Mouse (Mus musculus) kidney, adult 8-10 months (tissue): ENCODE data around the gene Stk11.

ENCODE experiments used
- DNase-seq, 2 experiments: peaks; one replicate each; pipeline ENCODE4 v3.0.0; 2022

Gene Stk11

GRCm38 (mm10) chr10:80131316-80131951, 15.8 kb downstream of the Stk11 start:
- no peak for DNase-seq

GRCm38 (mm10) chr10:80131952-80132350, 16.3 kb downstream of the Stk11 start:
- no peak for DNase-seq

- peak in 1 of 2 experiments; percentile 47 for DNase-seq
These were observed 17.7 kb downstream of the Stk11 start for GRCm38 (mm10) chr10:80133226-80133849.

DNA sequence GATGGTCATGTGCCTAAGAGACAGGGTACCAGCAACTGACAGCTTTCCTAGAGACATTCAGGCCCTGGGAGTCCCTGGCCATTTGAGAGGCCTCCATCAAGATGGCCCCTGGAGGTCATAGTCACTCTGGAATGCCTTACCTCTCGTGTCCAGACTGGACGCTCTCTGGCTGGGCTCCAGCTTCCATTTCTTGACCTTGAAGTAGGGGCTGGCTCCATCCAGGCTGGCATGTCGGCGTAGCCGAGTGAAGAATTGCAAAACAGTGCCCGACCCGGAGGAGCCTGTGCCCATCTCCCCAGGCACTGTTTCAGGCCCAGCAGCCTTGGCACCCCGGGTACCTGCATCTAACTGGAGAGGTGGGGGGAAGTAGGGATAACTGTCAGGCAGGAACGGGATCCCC, 18.8 kb downstream of the Stk11 start:
- DNase-seq = peak in 1 of 2 experiments; percentile 47

DNA sequence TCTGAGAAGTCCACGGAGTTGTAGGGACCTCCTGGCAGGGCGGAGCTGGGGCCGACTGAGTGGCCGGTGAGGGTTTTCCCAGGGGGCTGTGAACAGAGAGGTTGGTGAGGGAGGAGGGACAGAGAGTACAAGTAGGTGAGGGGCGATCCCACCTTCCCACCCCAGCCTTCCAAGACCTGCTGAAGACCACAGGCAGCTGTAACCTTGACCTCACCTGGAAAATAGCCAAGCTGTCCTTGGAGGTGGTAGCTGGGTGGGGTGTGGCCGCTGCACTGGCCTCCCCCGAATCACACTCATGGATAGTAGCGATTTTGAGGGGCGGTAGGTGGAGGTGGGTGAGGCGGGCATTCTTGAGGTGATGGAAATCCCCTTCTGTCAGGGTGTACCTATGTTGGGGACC, 19.6 kb downstream of the Stk11 start:
- no peak for DNase-seq

DNA sequence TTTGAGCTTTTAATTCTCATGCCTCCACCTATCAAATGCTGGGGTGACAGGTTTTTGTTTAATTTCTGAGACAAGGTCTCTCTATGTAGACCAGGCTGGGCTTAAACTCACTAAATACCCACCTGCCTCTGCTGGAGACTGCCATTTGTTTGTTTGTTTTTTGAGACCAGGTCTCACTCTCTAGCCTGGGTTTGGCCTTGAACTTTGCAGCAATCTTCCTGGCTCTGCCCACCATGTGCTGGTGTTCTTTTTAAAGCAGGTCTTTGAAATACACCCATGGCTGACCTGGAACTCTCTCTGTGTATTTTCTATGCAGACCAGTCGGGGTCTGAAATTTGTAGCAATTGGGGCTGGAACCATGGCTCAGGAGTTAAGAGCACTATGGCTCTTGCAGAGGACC, 20.0 kb downstream of the Stk11 start:
- no peak for DNase-seq

DNA sequence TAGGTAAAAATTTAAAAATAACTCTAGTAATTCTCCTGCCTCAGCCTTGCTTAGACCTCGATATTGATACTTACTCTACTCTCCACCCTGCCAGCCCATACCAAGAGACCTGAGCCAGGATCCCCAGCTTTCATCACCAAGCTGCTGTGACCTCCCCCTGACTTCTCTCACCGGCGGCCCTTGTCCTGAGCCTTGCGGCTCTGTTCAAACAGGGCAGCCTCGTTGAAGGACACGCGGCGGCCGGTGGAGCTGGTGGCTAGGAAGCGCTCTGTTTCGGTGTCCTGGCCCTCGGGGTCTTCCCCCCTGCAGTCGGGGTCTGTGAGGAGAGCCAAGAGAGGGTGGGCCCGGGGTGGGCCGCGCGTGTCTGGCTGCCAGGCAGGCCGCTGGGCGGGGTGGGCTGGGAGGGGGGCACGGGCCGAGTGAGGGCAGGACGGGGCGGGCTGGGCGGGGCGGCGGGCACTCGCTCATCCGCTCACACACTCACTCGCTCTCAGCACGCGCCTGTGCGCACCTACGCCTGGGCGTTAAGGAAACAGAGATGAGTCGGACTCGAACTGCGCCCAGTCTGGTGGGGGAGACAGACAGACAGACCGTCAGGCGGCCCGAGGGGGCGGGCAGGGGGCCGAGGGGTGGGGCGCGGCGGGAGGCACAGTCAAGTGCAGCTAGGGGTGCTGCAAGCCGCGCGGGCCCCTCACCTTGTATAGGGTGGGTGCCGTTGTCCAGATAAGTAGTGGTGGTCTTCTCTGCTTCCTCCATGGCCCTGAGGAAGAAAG, 20.8 kb downstream of the Stk11 start:
- DNase-seq = no peak

DNA sequence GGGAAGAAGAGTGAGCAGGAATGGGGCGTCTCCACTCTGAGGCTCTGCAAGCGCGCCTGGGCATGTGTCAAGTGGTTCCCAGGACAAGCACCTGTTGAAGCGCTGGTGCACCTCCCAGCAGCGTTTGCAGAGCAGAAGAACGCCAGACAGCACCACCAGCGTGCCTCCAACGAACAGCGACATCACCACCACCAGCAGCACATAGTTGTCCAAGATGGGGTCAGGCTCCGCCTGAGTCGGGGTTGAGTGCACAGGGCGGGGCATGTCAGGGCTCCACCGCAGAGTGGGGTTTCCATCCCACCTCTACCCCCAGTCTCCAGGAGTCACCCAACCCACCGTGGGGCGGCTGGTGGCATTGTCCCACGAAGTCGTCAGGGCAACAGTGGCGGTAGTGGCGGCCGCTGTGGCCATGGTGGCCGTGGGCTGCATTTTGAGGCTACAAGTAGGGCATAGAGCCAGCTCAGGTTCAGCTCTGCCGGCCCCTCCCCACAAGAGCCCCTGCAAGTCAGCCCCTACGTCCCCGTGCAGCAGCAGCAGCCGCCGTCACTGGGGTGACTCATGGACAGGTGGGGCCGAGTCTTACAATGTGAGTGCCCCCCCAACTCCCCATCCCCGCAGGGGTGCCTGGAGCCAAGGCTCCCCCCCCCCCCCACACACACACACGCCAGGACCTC, 21.5 kb downstream of the Stk11 start:
- DNase-seq = no peak

- no peak for DNase-seq
These were observed 22.3 kb downstream of the Stk11 start for GRCm38 (mm10) chr10:80137626-80138552.

DNA sequence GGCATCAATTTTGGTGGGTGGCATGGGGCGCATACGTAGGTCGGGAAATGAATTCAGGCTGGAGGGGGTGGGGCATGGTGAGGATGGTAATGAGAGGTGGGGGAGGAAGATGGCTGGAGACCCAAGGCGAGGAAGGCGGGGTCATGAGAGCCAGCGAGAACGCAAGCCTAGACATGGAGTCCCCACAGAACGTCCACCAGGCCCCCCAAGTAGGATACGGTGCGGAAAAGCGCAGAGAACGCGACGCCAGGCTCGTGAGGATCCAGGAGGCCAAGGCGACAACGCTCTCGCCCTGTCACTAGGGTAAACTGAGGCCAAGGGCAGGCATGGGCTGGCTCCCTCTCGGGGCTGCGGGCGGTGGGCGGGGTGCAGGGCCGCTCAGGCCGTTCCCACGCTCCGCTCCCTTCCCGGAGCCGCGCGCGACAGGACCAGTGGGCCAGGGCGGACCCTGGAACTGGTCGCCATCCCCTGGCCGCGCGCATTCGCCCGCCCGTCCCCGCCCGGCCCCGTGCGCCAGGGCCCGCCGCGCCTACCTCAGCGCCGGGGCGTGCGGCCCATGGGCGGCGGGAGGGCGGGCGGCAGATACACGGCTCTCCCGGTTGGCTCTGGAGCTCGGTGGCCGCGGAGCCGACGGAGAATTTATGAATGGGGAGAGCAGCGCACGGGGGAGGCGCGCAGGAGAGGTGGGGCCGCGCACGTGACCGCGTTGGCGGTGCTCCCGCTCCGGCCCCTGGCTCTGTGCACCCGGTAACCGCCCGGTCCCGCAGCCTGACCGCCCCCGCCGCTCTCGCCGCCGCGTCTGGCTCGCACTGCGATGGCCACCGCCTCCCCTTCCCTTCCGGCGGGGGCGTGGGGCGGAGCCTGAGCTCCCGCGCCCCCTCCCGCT, 23.2 kb downstream of the Stk11 start, which contains the start of gene Atp5d:
Gene Atp5d (plus strand): TSS at position 80 of the 886 bp plus-strand sequence.
- DNase-seq = peak; percentile 52 to 60

DNA sequence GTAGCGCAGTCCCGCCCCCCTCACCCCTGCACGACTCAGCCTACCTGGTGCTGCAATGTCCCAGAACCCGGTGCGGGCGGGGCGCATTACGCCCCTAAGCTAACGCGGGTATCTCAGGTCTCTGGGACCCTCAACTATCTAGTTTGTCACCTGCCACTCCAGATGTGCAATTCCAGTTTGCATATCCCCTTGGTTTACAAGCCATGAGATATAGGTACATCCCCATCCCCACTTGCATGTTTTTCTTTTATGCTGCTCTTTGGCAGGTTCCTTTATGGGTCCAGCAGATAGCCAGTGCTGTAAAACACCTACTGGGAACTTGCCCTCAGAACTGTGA, 23.8 kb downstream of the Stk11 start:
- DNase-seq = no peak

GRCm38 (mm10) chr10:80139975-80140665, 24.5 kb downstream of the Stk11 start:
- DNase-seq = no peak

GRCm38 (mm10) chr10:80140666-80141035, 25.0 kb downstream of the Stk11 start, which contains the start of gene Cbarp:
Gene Cbarp (minus strand): TSS chr10:80140835.
- DNase-seq = no peak

DNA sequence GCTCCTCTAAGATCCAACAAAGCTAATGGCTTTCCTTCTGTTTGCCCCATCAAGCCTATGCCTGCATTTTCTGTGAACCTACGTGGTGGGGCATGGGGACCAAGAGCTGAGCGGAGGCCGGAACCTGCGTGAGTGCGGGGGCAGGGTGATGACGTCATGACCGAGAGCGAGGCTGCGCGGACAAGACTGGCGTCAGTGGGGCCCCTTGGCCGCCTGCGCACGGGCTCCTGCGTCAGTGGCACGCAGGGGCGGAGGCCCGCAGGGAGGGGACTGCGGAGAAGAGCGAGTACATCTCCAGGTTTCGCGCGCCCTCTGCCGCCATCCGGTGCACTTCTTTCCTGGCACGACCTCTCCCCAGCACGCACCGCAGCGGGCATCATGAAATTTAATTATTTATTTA, 25.6 kb downstream of the Stk11 start:
- peak; percentile 95 to 97 for DNase-seq

DNA sequence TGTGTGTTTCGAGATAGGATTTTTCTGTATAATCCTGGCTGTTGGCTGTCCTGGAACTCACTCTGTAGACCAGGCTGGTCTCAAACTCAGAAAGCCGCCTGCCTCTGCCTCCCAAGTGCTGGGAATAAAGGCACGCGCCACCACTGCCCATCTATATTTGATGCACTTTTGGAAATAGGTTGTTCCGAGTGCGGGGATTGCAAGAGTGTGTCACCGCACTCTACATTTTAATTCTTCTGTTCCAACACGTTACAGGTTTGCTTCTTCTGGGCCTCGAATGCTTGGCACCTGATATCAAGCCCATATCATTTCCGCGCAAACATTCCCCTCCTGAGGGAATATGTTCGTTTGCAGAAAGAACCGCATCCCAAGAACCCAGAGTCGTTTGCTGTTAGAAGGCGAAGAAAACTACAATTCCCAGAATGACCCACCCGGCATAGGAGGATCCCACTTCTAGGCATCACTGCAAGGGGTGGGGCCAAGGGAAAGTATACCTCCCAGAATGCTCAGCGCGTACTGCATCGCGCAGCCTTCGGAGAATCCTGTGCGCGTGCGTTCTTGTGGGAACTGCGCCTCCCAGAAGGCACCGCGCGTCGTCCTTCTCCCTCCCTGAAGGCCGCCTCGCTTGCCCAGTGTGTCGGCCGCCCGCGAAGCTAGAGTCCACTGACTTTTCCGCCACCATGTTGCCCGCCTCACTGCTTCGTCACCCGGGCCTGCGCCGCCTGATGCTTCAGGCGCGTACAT, 26.4 kb downstream of the Stk11 start:
- DNase-seq = peak; percentile 96 to 97

GRCm38 (mm10) chr10:80142530-80142925, 26.9 kb downstream of the Stk11 start:
- peak; percentile 78 to 83 for DNase-seq

DNA sequence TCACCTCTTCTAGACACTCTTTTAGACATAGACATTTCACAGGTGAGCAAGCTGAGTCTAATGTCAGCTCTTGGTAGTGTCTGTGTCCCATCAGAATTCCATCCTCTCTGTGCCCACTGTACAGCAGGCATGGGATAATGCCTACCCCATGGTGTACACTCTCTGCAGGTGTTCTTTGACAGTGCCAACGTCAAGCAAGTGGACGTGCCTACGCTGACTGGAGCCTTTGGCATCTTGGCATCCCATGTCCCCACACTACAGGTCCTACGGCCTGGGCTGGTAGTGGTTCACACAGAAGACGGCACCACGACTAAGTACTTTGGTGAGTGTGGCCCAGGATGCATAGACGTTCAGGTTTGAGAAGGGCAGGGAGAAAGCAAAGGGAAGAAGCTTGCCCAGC, 28.1 kb downstream of the Stk11 start:
- peak in 1 of 2 experiments; percentile 23 for DNase-seq

DNA sequence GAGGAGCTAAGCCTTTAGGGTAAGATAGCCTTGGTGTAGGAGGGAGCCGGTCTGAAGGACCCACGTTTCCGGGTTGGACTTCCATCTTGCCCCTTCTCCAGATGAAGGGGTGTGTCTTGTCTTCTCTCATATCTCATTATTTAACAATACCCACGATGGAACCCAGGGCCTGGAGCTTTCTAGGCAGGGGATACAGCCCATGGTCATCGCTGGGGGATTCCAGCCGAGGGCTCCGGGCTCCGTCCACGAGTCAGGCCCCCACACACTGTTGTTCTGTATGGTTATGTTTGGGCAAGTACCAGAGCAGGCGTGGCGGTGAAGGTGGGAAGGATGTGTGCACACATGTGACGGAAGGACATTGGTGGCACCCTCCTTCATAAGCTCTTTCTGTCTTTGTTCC, 28.6 kb downstream of the Stk11 start:
- peak in 1 of 2 experiments; percentile 24 for DNase-seq
